Mouse (Mus musculus): ENCODE measurements around the gene Hsd17b14.
A peak's percentile ranks its signal among the peaks of the same experiment; 100 is the strongest.

Gene Hsd17b14

DNA sequence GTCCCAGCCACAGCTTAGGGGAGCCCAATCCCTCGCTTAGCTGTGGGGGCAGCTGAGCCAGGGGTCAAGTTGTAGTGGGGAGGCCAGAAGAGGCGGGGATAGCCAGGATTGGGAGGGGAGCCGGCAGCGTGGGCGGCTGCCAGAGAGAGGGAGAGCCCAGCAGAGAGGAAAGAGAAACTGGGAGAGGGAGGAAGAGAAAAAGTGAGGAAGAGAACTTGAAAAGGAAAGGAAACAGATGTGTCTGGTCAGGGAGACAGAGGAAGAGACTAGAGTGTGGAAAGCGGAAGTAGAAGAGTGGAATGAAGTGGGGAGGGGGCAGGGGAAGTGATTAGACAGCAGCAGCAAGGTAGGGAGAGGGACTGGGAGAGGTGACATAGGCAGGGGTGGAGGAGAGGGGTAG is 25.2 kb upstream of the Hsd17b14 start:
- no peak for DNase-seq (ENCODE audit: extremely low spot score, low spot score)

- DNase-seq (ENCODE audit: extremely low spot score, low spot score): no peak
These were observed 24.1 kb upstream of the Hsd17b14 start for GRCm38 (mm10) chr7:45530643-45531042.

DNA sequence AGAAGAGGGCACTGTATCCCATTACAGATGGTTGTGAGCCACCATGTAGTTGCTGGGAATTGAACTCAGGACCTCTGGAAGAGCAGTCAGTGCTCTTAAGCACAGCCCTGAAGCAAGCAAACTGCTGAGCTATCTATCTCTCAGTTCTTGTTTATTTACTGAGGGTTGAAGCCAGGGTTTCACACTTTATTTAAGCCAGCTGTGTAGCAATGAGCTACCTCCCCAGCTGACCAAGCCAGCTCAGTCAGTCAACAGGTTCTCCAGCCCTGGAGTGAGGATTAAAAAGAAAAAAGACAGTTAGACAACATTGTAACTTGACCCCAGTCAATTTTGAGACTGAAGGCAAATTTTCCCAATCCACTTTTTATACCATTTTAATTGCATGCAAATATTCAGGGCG is 19.0 kb upstream of the Hsd17b14 start:
- DNase-seq (ENCODE audit: extremely low spot score, low spot score): no peak

DNA sequence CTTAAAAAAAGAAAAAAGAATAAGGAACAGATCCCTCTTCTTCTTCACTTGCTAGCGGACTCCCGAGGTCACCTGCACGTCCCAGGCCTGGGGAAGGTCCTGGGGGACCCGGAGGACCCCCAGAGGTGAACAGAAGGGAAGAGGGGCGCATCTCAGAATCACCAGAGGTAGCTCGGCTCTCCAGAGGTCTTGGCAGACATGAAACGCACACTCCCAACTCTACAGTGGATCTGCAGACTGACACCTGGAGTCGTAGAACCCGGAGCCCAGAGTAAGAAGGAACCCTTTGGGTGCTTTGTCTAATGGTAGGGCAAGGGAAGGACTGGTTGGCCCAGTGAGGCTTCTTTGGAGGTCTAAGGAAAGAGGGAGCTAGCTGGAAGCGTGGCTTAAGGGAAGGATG is 17.1 kb upstream of the Hsd17b14 start:
- DNase-seq (ENCODE audit: extremely low spot score, low spot score): no peak

GRCm38 (mm10) chr7:45538163-45539041 is 16.3 kb upstream of the Hsd17b14 start:
- DNase-seq (ENCODE audit: extremely low spot score, low spot score): peak; percentile 52

DNA sequence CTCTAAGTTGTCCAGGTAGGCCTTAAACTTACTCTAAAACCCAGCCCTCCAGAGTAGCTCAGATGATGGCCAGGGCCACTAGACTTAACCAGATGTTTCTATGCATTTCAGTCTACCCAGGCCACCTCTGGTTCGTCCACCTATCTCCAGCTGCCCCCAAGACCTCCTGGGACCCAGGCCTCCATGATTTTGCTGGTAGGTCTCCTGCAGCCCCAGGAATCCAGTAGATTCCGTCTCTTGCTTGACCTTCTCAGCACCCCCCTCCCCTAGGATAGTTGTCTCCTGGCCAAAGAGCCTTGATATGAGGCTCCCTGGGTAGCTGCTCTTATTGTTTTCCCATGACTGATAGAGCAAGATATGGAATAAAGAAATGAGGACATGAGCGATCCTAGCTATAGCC is 15.6 kb upstream of the Hsd17b14 start:
- no peak for DNase-seq (ENCODE audit: extremely low spot score, low spot score)

- no peak for DNase-seq (ENCODE audit: extremely low spot score, low spot score)
These were observed 14.5 kb upstream of the Hsd17b14 start for GRCm38 (mm10) chr7:45540213-45540612.

DNA sequence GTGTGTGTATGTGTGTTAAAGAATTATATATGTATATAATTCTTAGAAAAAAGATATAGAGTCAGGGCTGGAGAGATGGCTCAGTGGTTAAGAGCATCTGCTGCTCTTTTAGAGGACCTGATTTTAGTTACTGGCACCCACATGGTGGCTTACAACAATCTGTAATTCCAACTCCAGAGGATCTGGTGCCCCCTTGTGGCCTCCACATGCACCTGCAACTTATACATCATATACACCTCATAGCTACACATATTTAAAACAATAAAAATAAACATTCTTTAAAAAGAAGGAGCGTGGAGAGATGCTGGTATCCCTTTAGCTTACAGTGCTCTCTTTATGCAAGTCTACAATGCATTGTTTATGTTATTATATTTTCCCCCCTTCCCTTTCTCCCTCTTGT is 10.2 kb upstream of the Hsd17b14 start:
- DNase-seq (ENCODE audit: extremely low spot score, low spot score): no peak

- DNase-seq (ENCODE audit: extremely low spot score, low spot score): no peak
These were observed 4.9 kb upstream of the Hsd17b14 start for GRCm38 (mm10) chr7:45549641-45550436.

GRCm38 (mm10) chr7:45550821-45551511 is 3.7 kb upstream of the Hsd17b14 start:
- DNase-seq (ENCODE audit: extremely low spot score, low spot score): no peak

DNA sequence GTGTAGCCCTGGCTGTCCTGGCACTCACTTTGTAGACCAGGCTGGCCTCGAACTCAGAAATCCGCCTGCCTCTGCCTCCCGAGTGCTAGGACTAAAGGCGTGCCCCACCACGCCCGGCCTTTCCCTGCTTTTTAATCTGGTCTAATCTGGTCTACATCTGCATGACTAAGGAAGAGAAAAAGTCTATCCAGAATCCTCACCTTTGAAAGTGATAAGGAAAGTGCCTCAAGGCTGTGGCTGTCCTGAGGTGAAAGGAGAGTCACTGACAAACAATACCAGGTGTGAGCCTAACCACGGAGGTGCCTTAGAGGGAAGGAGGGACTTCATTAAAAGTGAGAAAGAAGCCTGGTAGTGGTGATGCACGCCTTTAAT is 3.2 kb upstream of the Hsd17b14 start:
- DNase-seq (ENCODE audit: extremely low spot score, low spot score): no peak

DNA sequence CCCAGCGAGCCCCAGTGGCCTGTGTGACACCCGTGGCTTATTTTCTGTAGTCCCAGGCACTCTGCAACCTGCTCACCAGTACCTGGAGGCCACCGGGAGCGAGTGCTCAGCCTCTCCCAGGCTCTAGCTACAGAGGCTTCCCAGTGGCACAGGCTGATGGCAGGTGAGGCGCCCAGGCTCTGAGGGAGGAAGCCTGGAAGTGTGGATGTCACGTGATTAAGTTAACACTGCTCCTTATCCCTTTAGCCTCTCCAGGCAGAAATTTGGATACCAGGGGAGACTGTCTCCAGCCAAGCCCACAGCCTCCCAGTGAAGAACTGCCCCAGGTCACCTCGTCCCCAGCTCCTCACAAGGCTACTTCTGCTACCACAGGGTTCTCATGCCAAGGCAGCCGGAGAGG is 1.2 kb upstream of the Hsd17b14 start:
- no peak for DNase-seq (ENCODE audit: extremely low spot score, low spot score)

- DNase-seq (ENCODE audit: extremely low spot score, low spot score): no peak
These were observed 703 bp upstream of the Hsd17b14 start for GRCm38 (mm10) chr7:45553990-45554389.

GRCm38 (mm10) chr7:45555787-45556186 is 1.1 kb downstream of the Hsd17b14 start:
- peak; percentile 82 for DNase-seq (ENCODE audit: extremely low spot score, low spot score)

DNA sequence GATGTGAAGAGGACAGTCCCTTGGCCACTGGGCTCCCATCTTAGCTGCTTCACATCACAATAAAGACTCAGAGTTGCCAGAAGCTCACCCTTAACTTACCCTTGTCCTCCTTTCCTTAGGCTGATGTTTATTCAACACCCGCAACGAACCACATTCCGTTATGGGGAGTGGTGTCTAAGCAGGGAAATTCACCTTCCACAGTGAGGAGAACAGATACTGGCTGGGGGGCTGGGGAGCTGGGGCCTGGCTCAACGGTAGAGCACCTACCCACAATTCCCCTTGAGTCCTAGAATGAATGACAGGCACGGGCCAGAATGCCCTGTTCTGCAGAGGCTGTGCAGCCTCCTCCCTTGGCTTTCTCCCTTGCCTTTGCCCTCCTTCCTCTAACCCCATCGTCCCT is 4.2 kb downstream of the Hsd17b14 start:
- no peak for DNase-seq (ENCODE audit: extremely low spot score, low spot score)

DNA sequence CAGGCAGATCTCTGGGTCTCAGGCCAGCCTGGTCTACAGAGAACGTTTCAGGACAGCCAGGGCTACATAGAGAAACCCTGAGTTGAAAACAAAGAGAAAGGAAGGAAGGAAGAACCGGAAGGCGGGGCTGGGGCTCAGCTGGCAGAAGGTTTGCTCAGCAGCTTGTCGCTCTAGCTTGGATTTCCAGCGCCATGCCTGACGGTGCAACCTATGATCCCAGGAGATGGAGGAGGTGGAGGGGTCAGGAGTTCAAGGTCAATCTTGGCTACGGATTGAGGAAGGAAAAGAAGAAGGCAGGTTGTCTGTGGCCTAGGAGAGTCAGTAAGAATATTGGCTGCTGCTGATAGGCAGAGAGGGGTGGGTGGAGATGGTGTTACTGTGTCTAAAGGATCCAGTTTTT is 5.5 kb downstream of the Hsd17b14 start:
- no peak for DNase-seq (ENCODE audit: extremely low spot score, low spot score)

GRCm38 (mm10) chr7:45560843-45561623 is 6.3 kb downstream of the Hsd17b14 start:
- peak; percentile 84 for DNase-seq (ENCODE audit: extremely low spot score, low spot score)

DNA sequence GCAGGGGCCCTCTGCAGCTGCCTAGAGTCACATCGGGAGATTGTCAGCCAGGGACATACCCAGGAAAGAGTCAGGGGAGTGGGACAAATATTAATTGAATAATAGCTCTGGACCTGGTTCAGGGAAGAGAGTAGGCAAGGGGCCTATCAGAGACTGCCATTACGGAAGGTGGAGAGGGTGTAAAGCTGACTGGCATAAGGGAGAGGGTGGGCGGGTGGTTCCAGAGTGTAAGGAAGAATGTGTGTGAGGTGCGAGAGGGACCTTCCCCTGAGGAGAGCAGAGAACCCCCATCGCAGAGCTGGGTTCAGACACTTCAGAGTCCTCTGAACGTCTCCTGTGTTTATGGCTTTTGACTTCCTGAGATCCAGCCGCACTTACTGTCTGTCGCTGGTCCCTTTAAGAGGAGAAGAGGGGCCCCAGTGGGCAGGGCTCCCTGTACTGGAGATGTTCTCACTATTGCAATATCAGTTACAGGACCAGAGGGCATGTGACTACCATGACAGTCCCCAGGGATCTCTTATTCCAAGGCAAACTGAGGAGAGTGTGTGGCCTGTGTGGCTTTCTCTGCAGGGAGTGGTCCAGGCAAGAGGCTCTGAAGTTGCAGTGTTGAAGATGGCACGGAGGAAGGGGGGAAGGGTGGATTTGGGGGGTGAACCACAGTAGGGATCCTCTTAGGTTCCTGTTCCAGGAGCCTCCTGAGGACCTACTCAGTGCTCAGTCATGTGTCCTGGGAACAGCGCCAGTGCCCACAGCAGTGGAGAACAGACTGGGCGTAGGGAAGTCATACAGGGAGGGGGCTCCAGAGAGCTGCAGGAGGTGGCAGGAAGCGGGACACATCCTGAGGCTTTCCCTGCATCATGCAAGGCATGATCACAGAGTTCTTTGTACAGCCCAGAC is 7.2 kb downstream of the Hsd17b14 start:
- no peak for DNase-seq (ENCODE audit: extremely low spot score, low spot score)

DNA sequence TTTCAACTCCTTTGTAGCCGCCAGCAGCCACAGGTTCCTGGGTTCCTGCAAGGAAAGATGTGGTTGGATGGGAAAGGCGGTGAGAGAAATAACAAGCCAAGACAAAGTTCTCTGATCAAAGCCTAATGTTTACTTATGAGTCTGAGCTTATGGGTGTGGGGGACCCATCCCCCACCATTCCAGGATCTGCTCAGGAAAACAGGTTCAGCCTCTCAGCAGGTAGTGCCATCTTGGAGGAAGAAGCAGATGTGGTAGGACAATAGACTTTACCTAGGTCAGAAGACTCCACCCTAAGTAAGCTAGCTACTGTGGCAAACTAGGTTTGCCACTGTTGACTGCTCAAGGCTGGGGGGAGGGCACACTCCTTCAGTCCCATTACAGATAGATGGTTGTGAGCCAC is 10.1 kb downstream of the Hsd17b14 start:
- no peak for DNase-seq (ENCODE audit: extremely low spot score, low spot score)

- DNase-seq (ENCODE audit: extremely low spot score, low spot score): no peak
These were observed 10.8 kb downstream of the Hsd17b14 start for GRCm38 (mm10) chr7:45565446-45565845.
